Mouse (Mus musculus) testis, postnatal 10 days (tissue): ENCODE results near the gene Zfand2a.

ENCODE experiments used
- DNase-seq: peaks from one replicate; pipeline ENCODE4 v3.0.0; 2021; ENCODE audit warnings: low spot score

The Zfand2a gene

DNA sequence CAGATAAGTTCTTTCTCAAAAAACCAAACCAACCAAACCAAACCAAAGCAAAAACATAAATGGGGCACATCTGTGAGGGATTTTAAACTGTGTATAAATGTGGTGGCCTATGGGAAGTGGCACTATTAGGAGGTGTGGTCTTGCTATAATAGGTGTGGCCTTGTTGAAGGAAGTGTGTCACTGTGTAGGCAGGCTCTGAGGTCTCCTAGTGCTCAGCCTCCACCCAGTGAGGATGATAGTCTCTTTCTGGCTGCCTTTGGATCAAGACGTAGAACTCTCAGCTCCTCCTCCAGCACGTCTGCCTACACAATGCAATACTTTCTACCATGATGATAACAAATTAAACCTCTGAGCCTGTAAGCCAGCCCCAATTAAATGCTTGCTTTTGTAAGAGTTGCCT, 18.0 kb downstream of the Zfand2a start:
- no peak for DNase-seq

DNA sequence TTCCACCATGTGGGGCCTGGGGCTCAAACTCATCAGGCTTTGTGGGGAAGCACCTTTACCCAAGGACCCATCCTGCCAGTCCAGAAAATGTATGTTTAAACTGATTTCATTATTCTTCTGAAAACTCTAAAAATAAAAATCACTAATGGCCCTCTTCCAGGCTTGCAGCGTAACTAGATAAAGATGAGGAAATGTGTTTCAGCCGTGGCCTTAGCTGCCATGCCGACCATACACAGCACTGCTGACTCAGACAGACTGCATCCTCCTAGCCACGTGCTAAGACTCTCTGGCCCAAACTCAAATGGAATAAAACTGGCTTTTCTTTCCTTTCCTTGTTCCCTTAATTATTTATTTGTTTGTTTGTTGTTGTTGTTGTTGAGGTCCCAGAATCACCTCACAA, 19.5 kb downstream of the Zfand2a start:
- DNase-seq = no peak

DNA sequence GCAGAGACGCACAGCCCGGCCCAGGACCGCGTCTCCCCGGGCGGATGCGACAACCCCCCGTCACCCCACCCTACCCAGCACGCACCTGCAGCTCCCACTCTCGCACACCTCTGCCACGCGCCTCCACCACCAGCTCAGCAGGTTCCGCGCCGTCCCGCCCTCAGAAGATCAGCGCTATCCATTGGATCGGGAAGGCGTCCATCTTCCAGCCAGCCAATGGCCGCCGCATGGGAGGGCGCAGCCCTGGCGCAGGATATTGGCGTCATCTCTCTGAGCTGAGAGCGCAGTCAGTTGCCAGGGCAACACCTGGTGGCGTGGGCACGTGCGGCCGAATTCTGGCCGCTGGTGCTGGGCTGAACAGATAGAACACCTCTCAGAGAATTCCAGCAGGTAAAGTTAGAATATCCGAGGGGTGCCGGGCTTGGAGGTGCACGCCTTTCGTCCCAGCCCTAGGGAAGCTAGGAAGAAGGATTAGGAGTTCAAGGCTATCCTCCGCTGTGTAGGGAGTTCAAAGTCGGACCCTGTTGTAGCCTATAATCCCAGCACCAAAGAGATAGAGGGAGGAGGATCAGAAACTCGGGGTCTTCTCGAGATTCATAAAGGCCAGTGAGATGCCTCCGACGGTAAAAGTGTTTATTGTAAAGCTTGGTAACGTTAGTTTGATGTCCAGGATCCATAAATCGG, 23.8 kb downstream of the Zfand2a start, which contains the start of gene 3110082I17Rik:
Gene 3110082I17Rik (minus strand): TSS at position 144 of the 684 bp plus-strand sequence.
- DNase-seq = peak; percentile 99

DNA sequence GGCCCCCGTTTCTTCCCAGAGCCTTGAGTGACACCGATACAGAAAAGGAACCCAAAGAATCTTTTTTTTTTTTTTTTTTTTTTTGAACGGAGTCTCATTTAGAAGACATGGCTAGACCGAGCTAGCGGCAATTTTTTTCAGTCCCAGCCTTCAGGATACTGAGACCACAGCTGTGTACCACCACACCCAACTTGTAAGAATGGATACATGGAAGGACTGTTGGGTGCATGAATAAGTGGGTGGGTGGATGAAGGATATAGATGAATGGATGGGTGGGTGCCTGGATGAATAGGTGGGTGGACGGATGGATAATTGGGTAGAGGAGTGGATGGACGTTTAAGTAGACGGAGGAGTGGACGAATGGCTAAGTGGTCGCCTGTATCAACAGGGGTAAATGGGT, 24.4 kb downstream of the Zfand2a start:
- DNase-seq = no peak

DNA sequence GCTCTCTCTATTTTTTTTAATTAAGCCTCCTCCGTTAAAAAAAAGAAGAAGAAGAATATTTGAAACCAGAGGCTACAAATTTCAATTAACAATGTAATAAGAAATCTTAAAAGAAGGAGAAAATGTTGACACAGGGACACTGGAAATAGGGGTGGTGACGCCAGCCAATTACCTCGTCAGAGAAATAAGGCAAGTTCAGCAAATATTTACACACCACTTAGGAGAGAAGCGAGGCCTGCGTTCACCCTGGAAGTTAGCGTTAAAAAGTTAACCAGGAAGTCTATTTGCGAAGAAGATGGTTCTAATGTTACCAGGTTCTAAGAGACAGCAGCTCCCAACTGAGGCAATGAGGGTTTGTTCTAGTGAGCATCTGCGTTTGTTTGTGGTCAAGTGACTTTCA, 27.1 kb downstream of the Zfand2a start:
- no peak for DNase-seq

DNA sequence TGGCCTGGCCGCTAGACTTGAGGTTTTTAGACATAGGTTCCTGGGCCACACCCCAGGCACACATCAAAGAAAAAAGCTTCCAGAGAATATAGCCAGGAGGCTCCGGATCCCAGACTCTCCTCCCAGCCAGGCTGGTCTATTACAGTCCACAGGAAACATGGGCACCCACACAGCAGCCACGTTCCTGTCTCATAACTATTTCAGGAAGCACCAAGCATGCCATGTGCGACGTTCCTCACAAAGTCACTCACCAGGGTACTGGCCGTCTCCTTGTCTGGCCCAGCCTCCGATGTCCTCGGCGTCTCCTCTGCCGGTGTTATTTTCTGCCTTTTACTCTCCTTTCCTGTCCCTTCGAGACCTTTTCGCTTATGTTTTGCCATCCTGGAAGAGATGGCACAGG, 29.2 kb downstream of the Zfand2a start:
- no peak for DNase-seq

DNA sequence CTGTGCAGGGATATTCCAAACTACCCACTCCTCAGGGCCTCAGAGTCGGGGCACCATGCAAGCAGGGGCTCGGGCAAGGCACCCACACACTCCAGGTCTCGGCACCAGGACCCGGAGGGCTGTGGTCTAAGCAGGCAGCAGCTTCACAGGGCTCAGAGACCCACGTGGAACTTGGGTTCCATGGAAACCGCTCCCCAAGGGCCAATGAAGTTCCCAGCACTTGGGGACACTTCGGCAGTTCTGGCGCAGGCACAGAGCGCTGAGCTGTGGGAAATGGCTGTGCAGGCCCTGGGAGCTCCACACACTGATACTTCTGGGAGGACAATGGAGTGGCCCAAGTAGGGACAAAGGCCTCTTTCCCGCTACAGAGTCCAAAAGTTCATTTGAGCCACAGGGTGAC, 31.3 kb downstream of the Zfand2a start:
- DNase-seq = no peak

DNA sequence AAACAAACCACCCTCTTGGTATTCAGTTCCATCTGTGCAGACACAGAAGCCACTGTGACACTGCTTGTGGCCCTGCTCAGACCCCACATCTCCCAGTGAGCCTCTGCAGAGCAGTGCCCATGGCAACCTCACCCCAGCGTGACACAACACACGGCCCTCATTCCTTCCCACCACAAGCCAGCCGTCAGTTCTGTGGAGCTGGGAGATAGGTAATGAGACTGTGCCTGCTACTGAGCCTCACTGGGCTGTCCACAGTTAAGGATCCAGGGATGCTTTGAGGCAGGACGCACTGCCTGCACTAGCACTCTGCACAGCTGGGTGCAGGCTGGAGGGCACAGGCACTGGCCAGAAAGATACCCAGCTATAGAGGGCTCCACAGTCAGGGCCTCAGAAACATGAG, 34.4 kb downstream of the Zfand2a start:
- DNase-seq = no peak

DNA sequence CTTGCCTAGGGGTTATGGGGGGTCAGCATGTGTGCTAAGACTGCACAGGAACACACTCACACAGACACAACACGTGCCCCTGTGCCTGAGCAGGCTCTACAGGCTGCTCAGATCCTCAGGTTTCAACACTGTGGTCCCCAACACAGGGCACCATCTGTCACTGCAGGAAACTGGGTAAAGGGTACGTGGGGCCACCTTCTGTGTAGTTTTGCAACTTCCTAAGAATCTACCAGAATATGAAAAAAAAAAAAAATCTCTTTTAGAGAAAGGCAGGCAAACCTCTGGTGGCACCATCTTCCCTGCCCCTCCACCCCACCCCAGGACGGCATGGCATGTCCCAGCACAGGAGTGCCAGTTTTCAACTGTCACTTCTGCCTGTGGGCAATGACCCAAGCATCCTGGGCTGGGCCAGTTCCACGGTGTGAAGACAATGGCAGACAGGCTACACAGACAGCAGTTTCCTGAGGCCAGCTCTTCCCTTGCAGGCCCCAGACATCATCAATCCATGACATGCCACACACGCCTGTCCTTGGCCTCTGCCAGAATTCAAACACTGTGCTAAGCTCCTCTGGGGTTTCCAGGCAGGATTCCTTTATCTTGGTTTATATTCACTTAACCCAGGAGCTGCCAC, 35.1 kb downstream of the Zfand2a start:
- no peak for DNase-seq

DNA sequence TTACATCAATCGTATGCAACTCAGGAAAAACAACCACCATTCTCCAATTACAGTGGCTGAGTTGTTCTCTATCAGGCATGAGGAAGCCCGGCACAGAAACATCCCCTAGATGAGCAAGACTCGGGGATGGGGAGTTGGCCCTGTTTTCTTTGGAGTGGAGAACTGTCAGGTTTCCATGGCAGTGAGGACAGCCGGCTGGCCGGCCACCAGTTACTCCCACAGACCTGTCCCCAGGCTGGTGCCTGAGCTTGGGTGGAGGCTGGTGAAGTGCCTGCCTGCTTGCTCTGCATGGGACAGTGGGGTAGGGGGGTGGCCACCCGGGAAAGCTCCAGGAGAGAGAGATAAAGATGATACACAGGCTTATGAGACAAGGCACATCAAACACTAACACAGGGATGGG, 36.3 kb downstream of the Zfand2a start:
- no peak for DNase-seq

DNA sequence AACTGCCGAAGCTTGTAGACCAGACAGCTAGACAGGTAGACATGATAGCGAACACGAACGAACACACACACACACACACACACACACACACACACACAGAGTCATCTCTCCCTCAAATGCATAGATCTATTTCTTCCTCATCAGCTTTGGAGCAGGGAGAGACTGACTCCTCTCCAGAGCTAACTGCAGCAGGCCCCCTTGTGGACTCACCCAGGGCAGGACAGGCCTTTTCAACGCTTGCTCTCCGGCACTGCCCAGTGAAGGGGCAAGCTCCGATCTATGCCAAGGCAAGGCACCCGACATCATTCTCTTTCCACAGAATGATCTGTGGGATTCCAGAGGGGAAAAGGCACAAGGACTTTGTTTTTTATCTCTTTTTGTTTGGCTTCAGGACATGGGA, 39.1 kb downstream of the Zfand2a start:
- peak; percentile 67 for DNase-seq

DNA sequence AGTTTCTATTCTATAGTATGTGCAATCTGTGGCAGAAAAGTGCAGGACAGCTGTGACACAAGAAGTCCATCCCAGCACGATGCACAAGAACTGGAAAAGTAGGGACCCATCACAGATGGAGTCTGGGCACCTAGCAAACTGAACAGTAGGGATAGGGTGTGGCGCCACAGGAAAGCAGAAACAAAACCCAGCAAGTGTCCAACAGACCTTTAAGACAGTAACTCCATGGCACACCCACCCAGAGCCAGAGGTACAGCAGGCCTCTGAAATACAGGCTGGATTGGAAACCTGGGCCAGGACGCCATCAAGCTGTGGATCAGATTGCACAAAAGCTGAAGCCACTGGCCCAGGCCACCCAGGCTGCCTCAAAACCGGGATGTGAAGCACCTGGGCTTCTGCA, 41.4 kb downstream of the Zfand2a start:
- no peak for DNase-seq

DNA sequence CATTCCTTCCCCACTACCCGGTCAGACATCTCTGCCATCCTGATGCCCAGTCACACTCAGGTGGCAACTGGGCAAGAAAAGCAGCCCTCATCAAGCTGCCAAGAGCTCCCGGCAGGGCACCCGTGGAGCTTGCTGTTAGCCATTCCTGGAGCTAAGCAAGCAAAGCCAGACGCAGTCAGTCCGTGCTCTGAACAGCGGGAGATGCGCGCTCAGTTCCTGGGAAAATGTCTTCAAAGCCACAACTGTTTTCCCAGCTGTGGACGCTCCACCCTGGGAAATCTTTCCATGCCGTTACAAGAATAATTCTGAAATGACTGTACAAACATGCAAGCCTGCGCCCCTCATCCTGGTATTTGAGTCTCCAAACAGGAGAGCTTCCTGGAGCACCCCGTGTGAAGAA, 41.9 kb downstream of the Zfand2a start:
- no peak for DNase-seq

DNA sequence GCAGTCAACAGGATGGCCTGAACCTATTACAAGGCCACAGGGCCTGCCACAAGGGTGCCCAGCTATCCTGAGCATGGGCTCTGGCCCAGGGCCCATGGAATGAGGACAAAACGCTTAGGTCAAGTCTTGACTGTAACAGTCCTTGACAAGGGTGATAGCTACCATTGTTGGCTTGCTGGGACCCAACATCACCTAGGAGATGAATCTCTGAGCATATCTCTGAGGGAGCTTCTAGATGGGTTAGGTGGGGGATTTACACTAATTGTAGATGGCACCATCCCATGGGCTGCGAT, 42.7 kb downstream of the Zfand2a start:
- no peak for DNase-seq

DNA sequence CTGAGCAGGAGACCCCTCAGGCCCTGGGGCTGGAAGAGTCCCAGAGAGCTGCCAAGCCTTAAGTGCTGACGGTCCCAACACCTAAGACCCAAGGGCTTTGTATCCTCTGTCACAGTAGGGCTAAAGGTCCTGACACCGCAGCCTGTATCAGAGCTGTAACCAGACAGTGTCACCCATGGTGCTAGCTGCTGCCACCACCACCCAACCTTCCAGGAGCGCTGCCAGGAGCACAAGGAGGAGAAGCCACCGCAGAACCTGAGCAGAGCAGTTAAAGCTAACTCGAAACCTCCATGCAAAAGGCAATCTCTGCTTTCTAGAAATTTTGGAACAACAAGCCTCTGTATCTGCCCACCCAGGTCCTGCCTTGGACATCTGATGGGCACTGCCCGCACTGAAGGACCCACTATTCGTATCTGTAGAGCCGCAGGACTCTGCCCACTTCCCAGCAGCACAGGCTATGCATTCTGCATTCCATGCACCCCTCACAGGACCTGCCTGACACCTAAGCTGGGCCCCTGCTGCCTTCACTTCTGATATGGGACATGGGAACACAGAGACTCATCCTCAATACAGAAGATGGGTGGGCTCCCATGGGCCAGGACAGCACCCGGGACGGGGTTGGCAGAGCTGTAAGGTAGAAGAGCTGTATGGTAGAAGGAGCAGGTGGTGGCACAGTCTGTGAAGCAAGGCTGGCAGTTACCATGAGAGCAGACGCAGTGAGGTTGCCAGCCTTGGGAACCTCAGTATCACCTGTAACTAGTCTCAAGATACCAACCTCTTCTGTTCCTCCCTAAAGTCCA, 43.2 kb downstream of the Zfand2a start:
- DNase-seq = no peak

DNA sequence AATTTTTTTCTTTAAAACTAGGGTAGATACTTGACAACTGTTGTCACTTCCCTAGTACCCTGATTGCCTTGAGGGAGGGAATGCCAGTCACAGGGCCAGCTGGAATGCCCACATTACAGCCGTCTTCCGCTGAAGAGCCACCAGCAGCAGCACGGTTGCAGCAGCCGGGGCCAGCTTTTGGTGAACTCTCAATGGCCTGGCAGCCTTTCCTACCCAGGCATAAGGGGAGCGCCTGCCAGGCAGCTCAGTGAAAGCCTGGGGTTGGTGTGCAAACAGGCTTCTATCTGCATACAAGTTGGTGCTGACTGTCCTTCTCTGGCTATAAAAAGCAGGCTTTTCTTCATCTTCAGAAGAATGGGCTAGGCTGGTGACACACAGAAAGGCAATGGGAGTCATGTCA, 43.9 kb downstream of the Zfand2a start:
- DNase-seq = no peak

DNA sequence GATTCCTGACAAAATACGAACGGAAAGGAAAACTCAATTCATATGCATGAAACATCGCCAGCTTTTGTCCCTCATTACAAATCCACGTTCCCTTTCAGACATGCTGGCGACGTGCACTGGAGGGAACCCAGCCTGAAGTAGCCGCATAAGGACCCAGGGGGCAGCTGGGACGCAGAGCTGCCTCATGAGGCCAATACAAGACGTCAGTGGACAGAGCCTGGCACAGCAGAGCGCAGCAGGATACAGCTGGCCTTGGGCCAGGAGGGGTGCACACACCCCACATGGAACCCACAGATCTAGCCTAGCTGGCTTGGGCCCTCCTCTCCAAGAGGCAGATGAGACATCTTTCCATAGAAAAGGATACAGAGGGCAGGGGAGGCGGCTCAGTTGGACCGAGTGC, 45.9 kb downstream of the Zfand2a start:
- DNase-seq = no peak

DNA sequence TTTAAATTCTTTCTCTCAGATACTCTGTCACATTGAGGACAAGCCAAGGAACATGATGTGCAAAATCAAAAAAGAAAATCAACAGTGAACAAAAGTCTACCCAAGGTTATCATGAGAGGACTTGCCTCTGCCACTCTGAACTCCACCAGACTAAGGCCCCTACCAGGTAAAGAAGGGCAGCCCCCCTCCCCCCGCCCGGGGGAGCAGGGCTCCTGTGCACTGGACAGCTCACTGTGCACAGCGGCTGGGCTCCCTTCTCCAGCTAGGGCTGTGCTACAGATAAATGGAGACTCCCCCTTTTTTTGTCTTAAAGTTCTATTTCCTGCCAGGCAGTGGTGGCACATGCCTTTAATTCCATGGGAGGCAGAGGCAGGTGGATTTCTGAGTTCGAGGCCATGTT, 46.6 kb downstream of the Zfand2a start:
- DNase-seq = peak; percentile 64

DNA sequence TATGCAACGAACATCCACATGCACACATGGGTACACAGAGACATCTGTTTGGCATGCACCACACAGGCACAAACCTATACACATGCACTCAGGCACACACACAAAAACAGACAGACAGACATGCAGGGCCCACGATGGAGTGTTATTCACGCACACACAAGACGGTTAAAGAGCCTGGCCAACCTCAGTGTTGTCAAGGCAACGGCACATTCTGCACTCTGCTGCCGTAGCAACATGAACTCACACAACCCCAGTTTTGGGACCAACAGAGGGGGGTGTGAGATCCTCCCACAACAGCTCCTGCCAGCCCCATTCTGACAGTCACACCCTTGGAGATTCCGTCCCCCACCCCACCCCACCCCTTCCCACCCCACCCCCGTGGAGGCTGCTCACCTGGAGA, 49.4 kb downstream of the Zfand2a start:
- no peak for DNase-seq

DNA sequence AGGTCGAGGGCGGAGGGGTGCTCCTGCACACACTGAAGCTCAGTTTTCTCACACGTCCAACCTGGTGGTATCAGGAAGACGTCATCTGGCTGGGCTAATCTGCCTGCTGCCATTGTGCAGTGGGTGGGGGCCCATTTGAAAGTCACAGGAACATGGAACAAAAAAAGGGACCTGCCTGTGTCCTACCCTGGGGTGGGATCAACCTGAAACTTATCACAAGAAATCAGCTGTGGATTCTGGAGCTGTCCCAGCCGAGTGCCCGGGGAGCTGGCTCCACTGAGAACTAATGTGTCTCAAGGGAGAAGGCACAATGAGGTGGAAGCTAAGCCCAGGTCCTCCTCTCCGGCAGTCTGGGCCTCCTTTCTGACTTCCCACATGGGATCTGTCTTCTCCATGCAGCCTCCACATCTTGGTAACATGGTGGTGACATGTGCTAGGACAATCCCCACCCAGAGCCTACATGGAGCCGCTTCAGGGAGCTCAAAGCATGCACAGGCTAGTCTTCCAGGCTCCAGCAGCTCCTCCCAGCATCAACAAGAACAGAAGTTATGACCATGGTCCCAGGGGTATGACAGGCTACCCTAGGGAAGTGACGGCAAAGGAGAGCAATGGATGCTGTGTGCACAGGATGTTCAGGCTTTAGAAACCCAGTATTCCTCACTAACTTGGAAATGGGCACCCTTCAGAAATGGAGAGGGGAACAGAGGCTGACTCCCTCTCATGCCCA, 50.3 kb downstream of the Zfand2a start:
- no peak for DNase-seq

DNA sequence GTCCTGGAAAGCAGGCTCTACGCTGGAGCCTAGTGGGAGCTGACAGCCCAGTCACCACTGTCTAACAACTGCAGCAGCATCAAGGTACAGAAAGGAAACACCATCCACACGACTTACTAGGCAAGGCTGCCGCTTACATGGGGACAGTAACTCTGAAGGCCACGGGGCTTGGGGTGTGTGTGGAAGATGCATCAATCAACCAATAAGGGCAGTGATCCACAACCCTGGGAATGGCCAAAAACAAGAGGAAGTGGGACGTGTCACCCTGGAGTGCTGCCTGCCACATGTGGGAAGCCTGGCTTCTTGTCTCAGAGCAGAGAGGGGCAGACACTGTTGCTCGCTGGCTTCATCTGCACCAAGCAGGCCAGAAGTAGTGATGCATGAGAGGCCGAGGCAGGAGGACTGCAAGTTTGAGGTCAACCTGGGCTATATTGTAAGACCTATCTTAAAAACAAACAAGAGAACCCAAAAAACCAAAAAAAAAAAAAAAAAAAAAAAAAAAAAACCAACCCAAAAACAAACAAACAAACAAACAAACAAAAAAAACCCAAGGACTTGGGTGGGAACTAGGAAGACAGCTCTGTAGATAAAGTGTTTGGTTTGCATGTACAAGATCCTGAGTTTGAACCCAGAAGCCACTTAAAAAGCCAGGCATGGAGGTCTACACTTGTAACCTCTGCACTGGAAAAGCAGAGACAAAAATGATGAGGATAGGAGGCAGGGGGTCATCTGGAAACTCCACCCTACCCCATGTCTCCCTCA, 51.4 kb downstream of the Zfand2a start:
- DNase-seq = no peak

DNA sequence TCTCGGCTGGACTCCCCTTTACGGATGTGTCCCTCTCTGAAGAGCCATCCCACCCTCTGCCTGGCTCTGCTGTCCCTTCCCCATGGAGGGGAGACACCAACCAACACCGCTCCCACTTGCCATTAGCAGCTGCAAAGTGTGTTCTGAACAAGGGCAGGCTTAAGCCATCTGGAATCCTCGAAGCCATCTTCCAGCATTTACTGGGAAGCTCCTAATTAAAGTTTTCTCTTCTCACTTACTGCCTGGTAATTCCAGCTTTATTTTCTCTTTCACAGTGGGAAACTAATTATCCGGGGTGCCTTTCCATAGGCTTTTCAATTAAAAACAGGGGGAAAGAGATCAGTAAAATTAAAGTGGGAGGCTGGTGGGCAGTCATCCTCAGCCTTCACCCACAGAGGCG, 52.0 kb downstream of the Zfand2a start:
- DNase-seq = no peak
